Mouse (Mus musculus): ENCODE data around the gene Mthfd1l. TPM values are rescaled to one million over a fixed set of nuclear protein-coding genes. Genes with fewer than 3 reads are reported as not detected.

Mthfd1l gene
- total and polyA plus RNA-seq, 2 experiments from 2014 or later, result 7.4 to 10.7 TPM

DNA sequence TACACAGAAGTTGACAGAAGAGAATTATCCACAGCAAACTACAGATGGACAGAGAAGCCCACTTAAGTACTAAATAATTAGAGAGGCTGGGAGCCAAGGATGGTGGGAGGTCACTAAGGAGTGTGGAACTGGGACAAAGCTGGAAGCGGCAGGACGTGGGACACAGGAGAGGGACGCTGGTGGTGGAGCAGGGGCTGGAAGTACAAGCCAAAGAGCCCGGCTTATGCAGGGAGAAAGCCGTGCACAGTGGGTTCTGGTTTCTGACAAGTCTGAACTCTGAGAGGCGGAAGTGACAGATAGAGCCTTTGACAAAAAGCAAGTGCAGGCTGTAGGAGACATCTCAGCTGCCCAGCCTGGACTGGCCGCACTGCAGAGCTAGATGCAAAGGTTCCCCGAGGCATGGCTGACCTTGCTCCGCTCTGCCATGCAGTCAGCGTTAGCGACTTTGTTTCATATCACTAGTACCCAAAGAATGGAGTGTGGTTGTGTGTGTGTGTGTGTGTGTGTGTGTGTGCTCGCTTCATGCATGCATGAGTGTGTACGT lies 187.4 kb downstream of the Mthfd1l start:
- no peak overlapping the region for H3K9ac ChIP-seq (replicated peaks; ENCODE audit: low read length)
- no peaks in the 10 kb centered on the region for H3K27me3 ChIP-seq (ENCODE audit: insufficient read depth, low read length)
- no peaks in the 10 kb centered on the region for H3K4me1 ChIP-seq (ENCODE audit: insufficient read depth, low read length)
- no peak overlapping the region for H3K4me3 ChIP-seq (ENCODE audit: low read length)
- DNase-seq (ENCODE audit: low spot score) (peak; percentile 16), ATAC-seq (peak; percentile 38; the same call in 1 of the 2 replicates)
- no peaks in the 10 kb centered on the region for H3K36me3 ChIP-seq (ENCODE audit: insufficient read depth, low read length)
- no peak overlapping the region; the same call in 1 of the 2 replicates for H3K27ac ChIP-seq
- H3K9me3 ChIP-seq (ENCODE audit: low read length), result no peaks in the 10 kb centered on the region
- no peak for TF ChIP-seq CTCF (IDR thresholded peaks at IDR 0.05; ENCODE audit: low read depth)
- H3K4me2 ChIP-seq (ENCODE audit: low read depth, low read length), result no peak overlapping the region
- 63% methylated on average over 13 of the region's 13 CpGs for WGBS

DNA sequence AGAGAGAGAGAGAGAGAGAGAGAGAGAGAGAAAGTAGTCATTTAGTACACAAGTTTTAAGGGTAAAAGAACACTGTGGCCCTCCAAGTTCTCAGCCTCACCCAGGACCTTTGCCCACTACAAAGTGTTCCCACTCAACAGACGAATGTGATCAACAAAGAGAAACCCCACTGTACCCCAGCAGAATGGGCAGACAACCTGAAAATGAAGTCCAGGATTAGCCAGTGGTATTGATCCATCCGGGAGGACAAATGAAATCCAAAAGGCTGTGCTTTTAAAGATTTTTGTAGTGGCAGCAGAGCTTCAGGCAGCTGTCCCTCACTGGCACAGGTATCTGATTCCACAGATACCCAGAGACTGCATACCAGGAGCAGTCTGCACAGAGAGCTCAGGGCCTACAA lies 189.1 kb downstream of the Mthfd1l start:
- no peak overlapping the region for H3K4me2 ChIP-seq (ENCODE audit: low read depth, low read length)
- WGBS, result 76% methylated on average over 2 of the region's 2 CpGs
- H3K4me3 ChIP-seq (ENCODE audit: low read length), result no peak overlapping the region

DNA sequence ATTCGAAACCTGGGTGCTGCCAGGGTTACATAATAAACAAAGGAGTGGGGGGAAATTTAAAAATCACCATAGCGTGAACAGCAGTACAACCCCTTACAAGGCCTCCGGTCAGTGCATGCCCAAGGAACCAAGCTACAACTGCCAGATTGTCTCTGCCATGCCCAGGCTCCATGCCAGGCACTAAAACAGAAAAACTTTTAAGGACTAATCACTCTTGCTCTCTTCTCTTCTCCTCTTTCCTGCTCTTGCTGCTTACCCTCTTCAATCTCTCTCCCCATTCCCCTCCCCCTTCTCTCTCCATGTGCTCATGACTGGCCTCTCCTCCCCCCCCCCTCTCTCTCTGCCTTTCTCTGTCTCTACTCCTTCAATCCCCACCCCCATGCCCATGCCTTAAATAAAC lies 190.1 kb downstream of the Mthfd1l start:
- no peak overlapping the region for H3K4me3 ChIP-seq (ENCODE audit: low read length)
- no peak for TF ChIP-seq CTCF (IDR thresholded peaks at IDR 0.05; ENCODE audit: low read depth)
- H3K9me3 ChIP-seq (ENCODE audit: low read length), result no peaks in the 10 kb centered on the region
- no peaks in the 10 kb centered on the region for H3K36me3 ChIP-seq (ENCODE audit: insufficient read depth, low read length)
- no peak overlapping the region for H3K27ac ChIP-seq
- H3K9ac ChIP-seq (replicated peaks; ENCODE audit: low read length), result no peak overlapping the region
- no peaks in the 10 kb centered on the region for H3K27me3 ChIP-seq (ENCODE audit: insufficient read depth, low read length)
- WGBS, result 42% methylated on average over 3 of the region's 3 CpGs
- no peak for DNase-seq (ENCODE audit: low spot score)
- no peak overlapping the region for H3K4me2 ChIP-seq (ENCODE audit: low read depth, low read length)
- H3K4me1 ChIP-seq (ENCODE audit: insufficient read depth, low read length), result no peaks in the 10 kb centered on the region
- ATAC-seq, result peak; percentile 58

More for the DNA sequence above, 189.1 kb downstream of the Mthfd1l start:
- Histone ChIP-seq H3K36me3 (ENCODE audit: insufficient read depth, low read length) (no peaks in the 10 kb centered on the region), H3K9me3 (ENCODE audit: low read length) (no peaks in the 10 kb centered on the region), H3K27ac (no peak overlapping the region), H3K9ac (replicated peaks; ENCODE audit: low read length) (no peak overlapping the region), H3K4me1 (ENCODE audit: insufficient read depth, low read length) (no peaks in the 10 kb centered on the region), H3K27me3 (ENCODE audit: insufficient read depth, low read length) (no peaks in the 10 kb centered on the region)
- no peak for TF ChIP-seq CTCF (IDR thresholded peaks at IDR 0.05; ENCODE audit: low read depth)
- DNase-seq (ENCODE audit: low spot score) (no peak), ATAC-seq (no peak)

DNA sequence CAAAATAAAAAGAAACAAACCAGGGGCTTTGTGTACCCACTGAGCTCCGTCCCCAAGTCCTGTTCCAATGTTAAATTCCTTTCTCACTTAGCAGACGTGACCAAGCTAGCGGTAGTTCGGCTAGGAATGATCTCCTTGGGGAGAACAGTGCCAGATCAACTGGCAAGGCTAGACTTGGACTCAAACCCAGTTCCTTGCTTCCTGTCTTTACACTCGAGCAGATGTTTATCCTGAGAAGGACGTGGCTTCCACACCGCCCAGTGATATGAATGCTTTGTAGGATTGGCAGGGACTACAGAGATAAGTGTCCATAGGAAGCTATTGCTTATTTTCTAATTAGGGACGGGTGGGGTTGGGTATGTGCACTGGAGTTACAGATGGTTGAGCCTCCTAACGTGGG lies 191.8 kb downstream of the Mthfd1l start:
- TF ChIP-seq CTCF (IDR thresholded peaks at IDR 0.05; ENCODE audit: low read depth), result no peak
- WGBS, result 81% methylated on average over 9 of the region's 9 CpGs
- H3K4me1 ChIP-seq (ENCODE audit: insufficient read depth, low read length), result no peaks in the 10 kb centered on the region
- no peak overlapping the region for H3K27ac ChIP-seq
- H3K9ac ChIP-seq (replicated peaks; ENCODE audit: low read length), result no peak overlapping the region
- DNase-seq (ENCODE audit: low spot score), result no peak
- no peaks in the 10 kb centered on the region for H3K27me3 ChIP-seq (ENCODE audit: insufficient read depth, low read length)
- no peaks in the 10 kb centered on the region for H3K9me3 ChIP-seq (ENCODE audit: low read length)
- no peak for ATAC-seq
- H3K36me3 ChIP-seq (ENCODE audit: insufficient read depth, low read length), result no peaks in the 10 kb centered on the region
- no peak overlapping the region for H3K4me3 ChIP-seq (ENCODE audit: low read length)
- no peak overlapping the region for H3K4me2 ChIP-seq (ENCODE audit: low read depth, low read length)

DNA sequence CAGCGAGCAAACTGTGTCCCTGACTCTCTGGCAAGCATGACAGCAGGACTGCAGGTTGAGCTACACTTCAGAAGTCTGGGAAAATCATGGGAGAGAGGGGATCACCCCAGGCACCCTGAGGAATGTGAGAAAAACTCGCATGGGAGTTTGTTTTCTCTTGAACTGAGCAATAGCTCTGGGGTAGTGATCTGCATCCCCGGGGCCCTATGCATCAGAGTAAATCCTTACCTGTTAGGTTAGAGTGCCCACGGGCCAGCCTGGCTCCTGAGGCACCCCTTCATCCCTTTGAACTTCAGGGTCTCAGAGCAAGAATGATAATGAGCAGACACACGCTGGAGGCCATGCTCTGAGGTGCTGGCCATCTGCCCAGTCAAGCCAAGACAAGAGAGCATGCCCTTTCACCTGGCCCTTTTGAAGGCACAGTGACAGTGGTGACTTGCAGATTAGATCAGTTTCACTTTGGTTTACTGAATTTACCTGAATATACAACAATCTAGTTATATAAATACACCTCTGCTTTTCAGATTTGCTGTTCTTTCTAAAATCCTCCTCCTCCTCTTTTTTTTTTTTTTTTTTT lies 195.4 kb downstream of the Mthfd1l start:
- 45% methylated on average over 5 of the region's 5 CpGs for WGBS

DNA sequence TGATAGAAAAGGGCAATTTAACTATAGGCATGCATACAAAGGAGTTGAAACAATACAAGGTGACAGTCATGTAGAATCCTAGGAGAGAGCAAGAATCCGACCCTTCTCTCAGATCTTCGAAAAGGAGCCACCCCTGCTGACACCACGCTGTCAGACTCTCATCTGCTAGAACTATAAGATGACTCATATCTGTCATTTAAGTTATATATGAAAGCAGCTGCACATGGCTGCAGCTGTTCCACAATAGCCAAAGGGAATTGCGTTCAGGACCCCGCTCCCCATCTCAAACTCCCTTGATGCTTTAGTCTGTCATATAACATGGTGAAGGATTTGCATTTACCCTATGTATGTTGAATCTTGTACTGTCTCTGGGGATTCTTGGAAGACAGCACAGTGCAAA lies 201.3 kb downstream of the Mthfd1l start:
- Histone ChIP-seq H3K9me3 (ENCODE audit: low read length) (no peaks in the 10 kb centered on the region), H3K36me3 (ENCODE audit: insufficient read depth, low read length) (no peaks in the 10 kb centered on the region), H3K9ac (replicated peaks; ENCODE audit: low read length) (no peak overlapping the region), H3K4me3 (ENCODE audit: low read length) (no peak overlapping the region), H3K27ac (no peak overlapping the region), H3K4me1 (ENCODE audit: insufficient read depth, low read length) (0 out of 2 replicates have a peak, but pooled peaks cover 4% of the 10 kb centered on the region), H3K27me3 (ENCODE audit: insufficient read depth, low read length) (no peaks in the 10 kb centered on the region), H3K4me2 (ENCODE audit: low read depth, low read length) (no peak overlapping the region)
- TF ChIP-seq CTCF (IDR thresholded peaks at IDR 0.05; ENCODE audit: low read depth), result no peak
- WGBS, result 52% methylated on average over 5 of the region's 5 CpGs
- no peak for DNase-seq (ENCODE audit: low spot score)
- 0 out of 2 replicates have a peak, but pooled peaks have one; percentile 40 for ATAC-seq

More for the DNA sequence above, 195.4 kb downstream of the Mthfd1l start:
- ATAC-seq (no peak), DNase-seq (ENCODE audit: low spot score) (no peak)
- H3K4me1 ChIP-seq (ENCODE audit: insufficient read depth, low read length), result no peaks in the 10 kb centered on the region
- no peaks in the 10 kb centered on the region for H3K9me3 ChIP-seq (ENCODE audit: low read length)
- no peak for TF ChIP-seq CTCF (IDR thresholded peaks at IDR 0.05; ENCODE audit: low read depth)
- H3K4me3 ChIP-seq (ENCODE audit: low read length), result no peak overlapping the region
- H3K27me3 ChIP-seq (ENCODE audit: insufficient read depth, low read length), result no peaks in the 10 kb centered on the region
- no peak overlapping the region for H3K4me2 ChIP-seq (ENCODE audit: low read depth, low read length)
- H3K36me3 ChIP-seq (ENCODE audit: insufficient read depth, low read length), result no peaks in the 10 kb centered on the region
- no peak overlapping the region for H3K27ac ChIP-seq
- H3K9ac ChIP-seq (replicated peaks; ENCODE audit: low read length), result no peak overlapping the region

DNA sequence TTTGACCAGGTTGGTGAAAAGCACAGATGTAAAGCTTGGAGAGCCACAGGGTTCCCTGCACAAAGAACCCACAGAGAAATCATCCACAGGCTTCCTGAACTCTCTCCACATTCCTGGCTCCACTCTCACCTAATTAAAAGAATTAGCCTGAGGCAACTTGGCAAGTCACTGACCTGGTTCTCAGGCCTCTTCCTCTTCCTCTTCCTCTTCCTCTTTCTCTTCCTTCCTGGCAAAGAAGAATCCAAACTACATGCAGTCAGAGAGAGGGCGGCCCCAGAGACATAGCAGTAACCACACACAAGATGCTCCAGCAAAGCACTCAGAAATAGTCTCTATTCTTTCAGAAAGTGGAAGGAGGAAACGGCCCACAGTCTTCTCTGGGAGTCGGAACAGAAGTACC lies 201.8 kb downstream of the Mthfd1l start:
- DNase-seq (ENCODE audit: low spot score) (no peak), ATAC-seq (no peak)
- Histone ChIP-seq H3K9ac (replicated peaks; ENCODE audit: low read length) (no peak overlapping the region), H3K4me2 (ENCODE audit: low read depth, low read length) (no peak overlapping the region), H3K36me3 (ENCODE audit: insufficient read depth, low read length) (no peaks in the 10 kb centered on the region), H3K4me3 (ENCODE audit: low read length) (no peak overlapping the region), H3K9me3 (ENCODE audit: low read length) (no peaks in the 10 kb centered on the region), H3K27me3 (ENCODE audit: insufficient read depth, low read length) (no peaks in the 10 kb centered on the region), H3K27ac (no peak overlapping the region), H3K4me1 (ENCODE audit: insufficient read depth, low read length) (0 out of 2 replicates have a peak, but pooled peaks cover 4% of the 10 kb centered on the region)
- no peak for TF ChIP-seq CTCF (IDR thresholded peaks at IDR 0.05; ENCODE audit: low read depth)
- WGBS, result 86% methylated on average over 3 of the region's 3 CpGs
